Comparison of ENCODE assay signal across 16 mouse cellular contexts in the genomic region with DNA sequence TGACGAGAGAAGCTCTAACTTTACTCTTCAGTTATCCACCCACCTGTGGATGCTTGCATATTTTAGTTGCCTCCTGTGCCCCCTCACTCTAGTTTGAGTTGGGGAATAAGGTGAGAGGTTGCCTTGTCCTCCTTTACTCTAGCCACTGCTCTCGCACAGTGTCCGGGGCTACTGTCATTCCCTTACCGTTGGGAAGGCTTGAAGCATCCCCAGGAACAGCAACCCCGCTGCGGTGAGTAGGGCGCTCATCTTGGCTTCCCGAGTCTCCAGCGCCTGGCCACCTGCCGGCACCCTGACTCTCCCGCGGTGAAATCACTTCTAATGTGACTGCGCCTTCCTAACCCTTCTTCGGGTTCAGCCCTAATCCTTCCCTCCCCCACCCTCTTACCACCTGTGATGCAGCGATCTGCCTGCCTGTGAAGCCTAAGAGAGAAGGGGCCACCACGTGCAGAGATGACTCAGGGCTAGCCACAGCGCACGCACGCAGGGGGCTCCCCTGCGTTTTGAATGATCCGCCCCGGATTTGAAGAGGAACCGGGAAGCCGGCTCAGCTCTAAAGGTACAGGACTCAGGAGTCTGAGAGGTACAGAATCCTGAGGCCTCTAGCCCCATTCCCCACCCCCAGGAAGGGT. TPM values are rescaled to one million over a fixed set of nuclear protein-coding genes. Genes with fewer than 3 reads are reported as not detected.
DNase-seq lines count a peak whose midpoint lies in the region; ATAC-seq lines count a peak whose summit lies in the region.
"Had no signal": no experiment of that assay in that cellular context is flagged by ENCODE, and none has a peak within 500 bp of the region (broad histone marks: within the 10 kb centered on the region; RNA-seq: fewer than 3 reads in every experiment).

Gene Tnfrsf8, minus strand, starts transcription at position 329 of the 632 bp plus-strand sequence.

- peaks cover 22% of the 10 kb centered on the region for H3K27me3 ChIP-seq in heart, embryonic 11.5 days (ENCODE audit: control insufficient read depth, insufficient read depth, low read length)

- no peak within 1 kb of the TSS for H3K4me3 ChIP-seq in heart, embryonic 11.5 days (ENCODE audit: low read depth, low read length)
- H3K4me3 ChIP-seq: embryonic facial prominence, embryonic 12.5 days; limb, embryonic 15.5 days; lung, embryonic 15.5 days; midbrain, embryonic 13.5 days had no signal

- peak; percentile 70 for DNase-seq in heart, adult 11 months
- peak; percentile 18 for DNase-seq in retina, adult 2 months (ENCODE audit: low read depth, low spot score)
- no peak for DNase-seq in retina, embryonic 14.5 days (ENCODE audit: low spot score)
- peak; percentile 44 to 54 for DNase-seq in natural killer cell, adult 2 months (ENCODE audit: low spot score in 2 of 2)
- no peak for DNase-seq in left cerebral cortex, adult 18-20 months (ENCODE audit: low spot score in 2 of 2)
- DNase-seq in frontal cortex, adult 2 months (ENCODE audit: extremely low spot score in 1 of 2, low spot score in 1 of 2), result no peak
- no peak for DNase-seq in gastrocnemius, postnatal 4 days (ENCODE audit: low spot score in 2 of 2)
- DNase-seq: cerebellum, adult 8-10 months; kidney, adult 18-20 months; layer of hippocampus, adult 9-11 months had no signal

- ATAC-seq in heart, embryonic 11.5 days (replicated peaks; ENCODE audit: insufficient number of reproducible peaks, low FRiP score, low TSS enrichment), result no peak
- ATAC-seq: forebrain, embryonic 16.5 days; midbrain, embryonic 13.5 days had no signal

- no peaks in the 10 kb centered on the region for H3K36me3 ChIP-seq in heart, embryonic 11.5 days (ENCODE audit: control insufficient read depth, insufficient read depth, low read length)
- H3K36me3 ChIP-seq: embryonic facial prominence, embryonic 12.5 days; limb, embryonic 15.5 days; lung, embryonic 15.5 days; midbrain, embryonic 13.5 days had no signal

- WGBS in heart, embryonic 11.5 days (ENCODE audit: insufficient replicate concordance), result under 1% methylated on average over 24 of the region's 24 CpGs

- H3K27ac ChIP-seq in heart, embryonic 11.5 days (ENCODE audit: low read depth, low read length), result no peak within 1 kb of the TSS
- H3K27ac ChIP-seq: embryonic facial prominence, embryonic 12.5 days; limb, embryonic 15.5 days; lung, embryonic 15.5 days; midbrain, embryonic 13.5 days had no signal

- no peak within 1 kb of the TSS for H3K9ac ChIP-seq in heart, embryonic 11.5 days (ENCODE audit: low read depth, low read length)
- H3K9ac ChIP-seq: embryonic facial prominence, embryonic 12.5 days; limb, embryonic 15.5 days; lung, embryonic 15.5 days; midbrain, embryonic 13.5 days had no signal

- H3K4me2 ChIP-seq in heart, embryonic 11.5 days, result no peak within 1 kb of the TSS
- H3K4me2 ChIP-seq: embryonic facial prominence, embryonic 12.5 days; limb, embryonic 15.5 days; lung, embryonic 15.5 days; midbrain, embryonic 13.5 days had no signal

- H3K4me1 ChIP-seq in heart, embryonic 11.5 days (ENCODE audit: control insufficient read depth, insufficient read depth, low read length), result no peaks in the 10 kb centered on the region
- H3K4me1 ChIP-seq: embryonic facial prominence, embryonic 12.5 days; limb, embryonic 15.5 days; lung, embryonic 15.5 days; midbrain, embryonic 13.5 days had no signal

- H3K9me3 ChIP-seq in heart, embryonic 11.5 days (replicated peaks; ENCODE audit: control insufficient read depth, low read length), result no peaks in the 10 kb centered on the region
- H3K9me3 ChIP-seq: embryonic facial prominence, embryonic 12.5 days; limb, embryonic 15.5 days; lung, embryonic 15.5 days; midbrain, embryonic 13.5 days had no signal

RNA-seq across cellular contexts. Expression of gene Tnfrsf8, which starts in this region (rescaled TPM):
- 0.04 and 0.08 TPM in 2 replicates for polyA plus RNA-seq in heart, embryonic 11.5 days (2014; fragmentation: Nextera tagmentation; extraction: Ambion mirVana)
- 1 to 10 TPM; 1.7 to 1.9 TPM for total RNA-seq in left cerebral cortex, adult 18-20 months (2021)
- 2.7 and 3.2 TPM in 2 replicates for polyA plus RNA-seq in frontal cortex, adult 2 months (2012; rRNA removed)
- total RNA-seq in gastrocnemius, postnatal 4 days (2021), result under 1 TPM; 0.20 to 0.29 TPM

Comparison
In these comparisons a context has a peak if more than half of its experiments do, and no peak if none do; other contexts are left out.
1. DNase-seq: peak in heart, adult 11 months (single experiment), retina, adult 2 months (single experiment) and natural killer cell, adult 2 months (2 of 2); none in retina, embryonic 14.5 days (single experiment), left cerebral cortex, adult 18-20 months (0 of 2), frontal cortex, adult 2 months (0 of 2) and gastrocnemius, postnatal 4 days (0 of 2).